Mouse (Mus musculus) gastrocnemius, postnatal 10 days (tissue): ENCODE measurements around the gene Pitpnm1. TPM values are rescaled to one million over a fixed set of nuclear protein-coding genes. Genes with fewer than 3 reads are reported as not detected.

Experiments used
- DNase-seq: peaks from one replicate; pipeline ENCODE4 v3.0.0; 2021; ENCODE audit warnings: mixed read lengths
- total RNA-seq, 2 experiments: library from RNA; stranded (reverse); gene quantifications; 2 replicates each; pipeline ENCODE4 v1.2.3; 2021

Pitpnm1 gene
- total RNA-seq, 2 experiments from 2014 or later, result 4.2 to 5.5 TPM

DNA sequence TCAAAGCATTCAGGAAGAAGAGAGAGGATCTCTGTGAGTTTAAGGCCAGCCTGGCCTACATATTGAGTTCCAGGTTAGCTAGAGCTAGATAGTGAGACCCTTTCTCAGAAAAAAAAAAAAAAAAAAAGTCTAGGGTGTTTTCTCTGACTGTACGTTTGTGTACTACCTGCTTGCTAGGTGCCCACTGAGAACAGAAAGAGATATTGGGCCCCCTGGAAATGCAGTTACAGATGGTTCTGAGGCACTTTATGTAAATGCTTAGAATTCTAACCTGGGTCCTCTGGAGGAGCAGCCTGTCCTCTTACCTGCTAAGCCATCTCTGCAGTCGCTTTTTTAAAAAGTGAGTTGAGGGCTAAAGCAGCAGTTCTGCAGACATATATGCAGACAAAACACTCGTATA is 4.0 kb upstream of the Pitpnm1 start:
- DNase-seq, result no peak

- peak; percentile 99 for DNase-seq
These were observed 3.0 kb upstream of the Pitpnm1 start, which contains the start of gene Cdk2ap2 for GRCm38 (mm10) chr19:4096642-4097440. Cdk2ap2 (plus strand) TSS chr19:4097182.

- no peak for DNase-seq
These were observed 2.4 kb upstream of the Pitpnm1 start for GRCm38 (mm10) chr19:4097441-4097825.

DNA sequence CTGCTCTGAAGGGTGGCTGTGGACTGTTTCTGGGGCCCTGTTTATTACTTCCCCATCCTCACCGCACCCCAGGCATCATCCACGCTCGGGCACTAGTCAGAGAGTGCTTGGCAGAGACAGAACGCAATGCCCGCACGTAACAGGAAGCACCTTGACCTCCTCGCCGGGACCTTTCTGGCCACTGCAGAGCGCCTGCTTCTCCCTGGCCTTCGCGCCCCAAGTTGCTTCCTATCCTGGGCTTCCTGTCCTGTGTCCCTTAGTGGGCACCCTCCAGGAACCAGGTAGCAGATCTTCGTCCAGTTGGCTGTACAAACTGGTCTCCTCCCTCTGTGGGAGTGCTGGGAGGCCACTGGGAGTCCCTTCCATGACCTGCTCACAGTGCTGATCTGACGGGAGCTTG is 1.4 kb upstream of the Pitpnm1 start:
- no peak for DNase-seq

- DNase-seq, result peak; percentile 95
These were observed 742 bp upstream of the Pitpnm1 start for GRCm38 (mm10) chr19:4099056-4099455.

GRCm38 (mm10) chr19:4100718-4101261 is 992 bp downstream of the Pitpnm1 start:
- no peak for DNase-seq

GRCm38 (mm10) chr19:4101466-4101865 is 1.7 kb downstream of the Pitpnm1 start:
- DNase-seq, result no peak

DNA sequence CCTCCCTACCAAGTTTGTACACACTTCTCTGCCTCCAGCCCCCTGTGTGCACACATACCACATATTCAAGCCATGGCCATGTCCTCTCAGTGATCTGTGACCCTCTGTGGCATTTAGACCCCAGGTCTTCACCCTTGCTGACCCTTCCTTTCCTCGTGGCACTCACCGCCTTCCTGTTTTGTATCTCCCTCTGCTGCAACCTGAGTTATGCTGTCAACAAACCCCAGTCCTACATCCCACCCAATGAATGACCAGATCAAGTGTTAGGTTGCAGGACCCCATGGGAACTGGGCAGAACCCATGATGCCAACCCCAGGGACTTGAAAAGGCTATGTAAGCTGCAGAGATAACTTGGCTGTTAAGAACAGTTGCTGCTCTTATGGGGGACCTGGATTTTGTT is 2.3 kb downstream of the Pitpnm1 start:
- no peak for DNase-seq

DNA sequence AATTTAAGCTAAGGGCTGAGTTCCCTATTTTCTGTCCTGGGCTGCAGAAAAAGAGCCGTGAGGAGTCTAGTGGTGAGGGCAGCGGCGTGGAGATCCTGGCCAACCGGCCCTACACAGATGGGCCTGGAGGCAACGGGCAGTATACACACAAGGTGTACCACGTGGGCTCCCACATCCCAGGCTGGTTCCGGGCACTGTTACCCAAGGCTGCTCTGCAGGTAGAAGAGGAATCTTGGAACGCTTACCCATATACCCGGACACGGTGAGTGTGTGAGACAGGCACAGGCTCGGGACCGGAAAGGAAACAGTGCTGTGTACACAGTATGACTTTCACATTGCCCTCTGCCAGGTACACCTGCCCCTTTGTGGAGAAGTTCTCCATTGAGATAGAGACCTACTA is 2.8 kb downstream of the Pitpnm1 start:
- no peak for DNase-seq

DNA sequence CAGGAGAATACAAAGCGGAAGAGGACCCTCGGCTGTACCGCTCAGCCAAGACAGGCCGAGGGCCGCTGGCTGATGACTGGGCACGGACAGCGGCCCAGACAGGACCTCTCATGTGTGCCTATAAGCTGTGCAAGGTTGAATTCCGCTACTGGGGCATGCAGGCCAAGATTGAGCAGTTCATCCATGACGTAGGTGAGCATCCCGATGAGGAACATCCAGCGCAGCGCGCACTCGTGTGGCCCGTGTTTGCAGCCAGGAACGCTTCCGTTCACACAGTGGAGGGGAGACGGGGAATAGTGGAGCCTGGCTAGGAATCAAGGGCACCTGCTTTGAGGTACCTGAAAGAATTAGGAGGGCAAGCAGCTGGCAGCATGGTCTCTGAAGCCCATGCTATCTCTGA is 3.5 kb downstream of the Pitpnm1 start:
- DNase-seq, result no peak

DNA sequence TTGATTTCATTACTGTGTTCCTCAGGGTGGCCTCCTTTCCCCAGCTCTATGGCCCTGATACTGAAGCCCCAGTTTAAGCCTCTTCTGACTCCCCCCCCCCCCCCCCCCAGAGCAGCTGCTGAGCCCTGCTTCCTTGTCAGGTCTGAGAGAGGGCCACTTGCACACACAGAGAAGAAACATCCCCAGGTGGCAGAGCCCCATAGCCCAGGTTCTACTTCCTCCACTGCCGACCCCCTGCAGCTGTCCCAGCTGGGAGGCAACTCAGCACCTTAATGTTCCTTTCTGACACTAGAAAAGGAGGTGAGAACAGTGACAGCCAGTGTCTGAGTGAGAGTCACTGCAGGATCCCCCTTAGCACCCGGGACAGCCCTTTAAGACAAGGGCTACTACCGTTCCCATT is 4.0 kb downstream of the Pitpnm1 start:
- no peak for DNase-seq

DNA sequence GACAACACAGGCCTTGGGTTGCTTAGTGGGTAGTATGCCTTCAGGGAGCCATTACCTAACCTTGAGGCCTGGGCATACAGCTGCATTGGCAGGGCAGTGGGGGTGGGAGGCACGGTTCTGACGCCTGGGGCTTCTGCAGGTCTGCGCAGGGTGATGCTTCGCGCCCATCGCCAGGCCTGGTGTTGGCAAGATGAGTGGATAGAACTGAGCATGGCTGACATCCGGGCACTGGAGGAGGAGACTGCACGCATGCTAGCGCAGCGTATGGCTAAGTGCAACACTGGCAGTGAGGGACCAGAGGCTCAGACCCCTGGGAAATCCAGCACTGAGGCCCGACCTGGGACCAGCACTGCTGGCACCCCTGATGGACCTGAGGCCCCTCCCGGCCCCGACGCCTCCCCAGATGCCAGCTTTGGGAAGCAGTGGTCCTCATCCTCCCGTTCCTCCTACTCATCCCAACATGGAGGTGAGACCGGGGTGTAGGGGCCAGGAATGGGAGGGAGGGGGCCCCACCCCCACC is 4.9 kb downstream of the Pitpnm1 start:
- DNase-seq, result no peak

GRCm38 (mm10) chr19:4106654-4107053 is 6.9 kb downstream of the Pitpnm1 start:
- no peak for DNase-seq

GRCm38 (mm10) chr19:4108535-4108934 is 8.7 kb downstream of the Pitpnm1 start:
- no peak for DNase-seq

- no peak for DNase-seq
These were observed 12.5 kb downstream of the Pitpnm1 start for GRCm38 (mm10) chr19:4112063-4112960.

GRCm38 (mm10) chr19:4113186-4113805 is 13.5 kb downstream of the Pitpnm1 start:
- DNase-seq, result peak; percentile 85

- DNase-seq, result no peak
These were observed 14.0 kb downstream of the Pitpnm1 start for GRCm38 (mm10) chr19:4113806-4114230.

DNA sequence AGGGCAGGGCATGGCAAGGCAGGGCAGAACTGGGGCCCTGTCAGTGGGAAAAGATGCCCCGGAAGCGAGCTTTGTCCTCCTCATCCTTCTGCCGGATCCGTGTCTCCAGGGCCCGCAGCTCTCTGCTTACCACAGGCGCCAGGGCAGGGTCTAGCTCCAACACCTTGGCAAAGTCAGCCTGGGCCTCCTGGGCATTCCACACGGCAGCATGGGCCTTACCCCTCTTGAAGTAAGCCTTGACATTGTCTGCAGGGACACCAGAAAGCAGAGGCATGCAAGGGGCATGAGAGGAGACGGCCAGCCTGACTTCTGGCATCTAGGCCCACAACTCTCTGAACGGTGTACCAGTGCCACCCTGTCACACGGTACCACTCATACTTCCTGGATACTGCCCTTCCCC is 14.8 kb downstream of the Pitpnm1 start:
- DNase-seq, result no peak

- DNase-seq, result no peak
These were observed 15.3 kb downstream of the Pitpnm1 start for GRCm38 (mm10) chr19:4115144-4115543.

- DNase-seq, result no peak
These were observed 16.0 kb downstream of the Pitpnm1 start for GRCm38 (mm10) chr19:4115816-4116215.

GRCm38 (mm10) chr19:4117006-4117405 is 17.2 kb downstream of the Pitpnm1 start:
- DNase-seq, result no peak

DNA sequence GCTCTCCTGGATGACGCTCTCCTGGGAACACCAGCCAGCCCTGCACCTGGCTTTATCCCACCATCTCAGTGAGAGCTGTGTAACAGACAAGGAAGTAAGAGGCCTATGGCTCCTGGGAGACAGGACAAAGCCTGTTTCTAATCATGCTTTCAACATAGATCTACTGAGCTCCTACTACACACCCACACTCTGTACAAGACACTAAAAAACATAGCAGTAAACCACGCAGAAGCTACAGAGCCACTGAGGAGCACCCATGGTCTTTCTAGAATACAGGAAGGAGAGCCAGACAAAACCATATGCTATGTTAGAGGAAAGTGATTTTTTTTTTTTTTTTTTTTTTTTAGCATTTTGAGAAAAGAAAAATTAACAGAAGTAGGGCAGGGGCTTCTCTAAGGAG is 18.6 kb downstream of the Pitpnm1 start:
- DNase-seq, result no peak
